Mouse (Mus musculus): ENCODE results near the gene Vgll4. TPM values are rescaled to one million over a fixed set of nuclear protein-coding genes. Genes with fewer than 3 reads are reported as not detected.

Gene Vgll4
- polyA plus RNA-seq, 1 experiment from 2014 or later: 35.6 TPM

DNA sequence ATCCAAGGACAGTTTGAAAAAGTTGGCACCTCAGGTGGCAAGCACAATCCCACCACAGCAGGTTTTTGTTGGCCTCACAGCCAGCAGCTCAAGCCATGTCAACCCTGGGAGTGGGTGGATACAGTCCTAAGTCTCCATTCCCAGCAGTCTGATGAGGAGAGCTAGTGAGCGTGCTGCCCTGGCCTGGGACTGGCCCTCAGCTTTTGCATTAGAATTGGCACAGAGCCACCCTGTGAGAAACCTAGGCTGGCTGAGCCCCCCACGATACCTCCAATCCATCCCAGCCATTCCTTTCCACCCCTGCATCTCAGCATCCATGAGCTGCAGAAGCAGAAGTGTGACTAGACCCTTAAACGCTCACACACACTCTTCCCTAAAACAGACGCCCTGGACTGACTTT, 67.9 kb downstream of the Vgll4 start:
- Histone ChIP-seq H3K4me2 (ENCODE audit: low read depth, low read length) (0 out of 2 replicates have a peak overlapping the region, but pooled peaks have one; percentile 12), H3K9ac (replicated peaks; ENCODE audit: low read depth, low read length) (no peak overlapping the region), H3K27me3 (ENCODE audit: control insufficient read depth, insufficient read depth, low read length) (no peaks in the 10 kb centered on the region), H3K36me3 (ENCODE audit: control insufficient read depth, insufficient read depth, low read length) (no peaks in the 10 kb centered on the region), H3K9me3 (ENCODE audit: control insufficient read depth, low read length) (no peaks in the 10 kb centered on the region), H3K4me1 (ENCODE audit: control insufficient read depth, insufficient read depth, low read length) (peaks cover 35% of the 10 kb centered on the region), H3K27ac (ENCODE audit: low read depth, low read length) (no peak overlapping the region), H3K4me3 (ENCODE audit: low read depth, low read length) (no peak overlapping the region)
- WGBS: 24% methylated on average over 4 of the region's 4 CpGs
- no peak for ATAC-seq (ENCODE audit: low read depth)

DNA sequence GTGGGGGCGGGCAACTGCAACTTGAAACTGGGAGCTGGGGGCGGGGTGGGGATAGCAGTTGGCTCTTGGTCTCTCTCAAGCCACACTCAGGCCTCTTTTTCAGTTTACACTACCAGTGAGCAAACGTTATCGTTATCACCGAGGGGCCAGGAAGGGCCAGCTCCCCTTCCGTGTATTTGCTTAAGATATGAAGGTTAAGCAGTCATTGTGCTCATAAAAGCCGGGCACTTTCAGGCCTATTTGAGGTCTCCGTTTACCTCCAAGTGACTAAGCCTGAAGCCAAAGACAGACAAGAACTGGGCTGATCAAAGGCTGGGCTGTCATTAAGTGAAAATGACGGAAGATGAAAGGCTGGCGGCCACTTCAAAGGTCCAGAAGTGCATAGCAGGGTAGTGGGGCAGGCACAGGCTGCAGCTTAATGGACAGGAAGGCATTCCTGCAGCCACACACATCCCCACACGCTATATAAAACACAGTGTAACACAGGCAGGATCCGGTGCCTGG, 68.4 kb downstream of the Vgll4 start:
- Histone ChIP-seq H3K27me3 (ENCODE audit: control insufficient read depth, insufficient read depth, low read length) (no peaks in the 10 kb centered on the region), H3K9me3 (ENCODE audit: control insufficient read depth, low read length) (no peaks in the 10 kb centered on the region), H3K4me3 (ENCODE audit: low read depth, low read length) (no peak overlapping the region), H3K9ac (replicated peaks; ENCODE audit: low read depth, low read length) (no peak overlapping the region), H3K4me2 (ENCODE audit: low read depth, low read length) (no peak overlapping the region), H3K27ac (ENCODE audit: low read depth, low read length) (no peak overlapping the region), H3K4me1 (ENCODE audit: control insufficient read depth, insufficient read depth, low read length) (peaks cover 35% of the 10 kb centered on the region), H3K36me3 (ENCODE audit: control insufficient read depth, insufficient read depth, low read length) (no peaks in the 10 kb centered on the region)
- WGBS: 9% methylated on average over 12 of the region's 12 CpGs
- ATAC-seq (ENCODE audit: low read depth): no peak

DNA sequence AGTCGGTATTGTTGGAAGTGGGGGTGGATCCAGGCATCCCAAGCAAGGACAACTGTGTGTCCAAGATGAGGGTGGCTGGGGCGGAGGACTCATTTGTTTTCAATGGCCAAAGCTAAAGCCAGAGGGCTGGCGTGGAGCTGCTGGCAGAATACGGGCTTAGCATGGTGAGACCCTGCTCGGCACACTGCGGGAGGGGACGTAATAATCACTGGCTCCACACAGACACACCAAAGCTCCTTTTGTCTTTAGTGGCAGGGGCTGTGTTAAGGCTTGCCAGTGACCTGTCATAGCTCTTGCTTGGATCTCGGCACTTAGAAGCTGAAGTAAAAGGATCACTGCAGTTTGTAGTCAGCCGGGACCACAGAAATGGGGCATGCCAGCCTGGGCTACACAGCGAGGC, 69.6 kb downstream of the Vgll4 start:
- 13% methylated on average over 10 of the region's 10 CpGs for WGBS
- Histone ChIP-seq H3K4me2 (ENCODE audit: low read depth, low read length) (peak overlapping the region; percentile 26), H3K27ac (ENCODE audit: low read depth, low read length) (peak overlapping the region; percentile 3), H3K36me3 (ENCODE audit: control insufficient read depth, insufficient read depth, low read length) (no peaks in the 10 kb centered on the region), H3K9me3 (ENCODE audit: control insufficient read depth, low read length) (no peaks in the 10 kb centered on the region), H3K4me3 (ENCODE audit: low read depth, low read length) (0 out of 2 replicates have a peak overlapping the region, but pooled peaks have one; percentile 8), H3K4me1 (ENCODE audit: control insufficient read depth, insufficient read depth, low read length) (peaks cover 29% of the 10 kb centered on the region), H3K9ac (replicated peaks; ENCODE audit: low read depth, low read length) (no peak overlapping the region), H3K27me3 (ENCODE audit: control insufficient read depth, insufficient read depth, low read length) (no peaks in the 10 kb centered on the region)
- ATAC-seq (ENCODE audit: low read depth): no peak

DNA sequence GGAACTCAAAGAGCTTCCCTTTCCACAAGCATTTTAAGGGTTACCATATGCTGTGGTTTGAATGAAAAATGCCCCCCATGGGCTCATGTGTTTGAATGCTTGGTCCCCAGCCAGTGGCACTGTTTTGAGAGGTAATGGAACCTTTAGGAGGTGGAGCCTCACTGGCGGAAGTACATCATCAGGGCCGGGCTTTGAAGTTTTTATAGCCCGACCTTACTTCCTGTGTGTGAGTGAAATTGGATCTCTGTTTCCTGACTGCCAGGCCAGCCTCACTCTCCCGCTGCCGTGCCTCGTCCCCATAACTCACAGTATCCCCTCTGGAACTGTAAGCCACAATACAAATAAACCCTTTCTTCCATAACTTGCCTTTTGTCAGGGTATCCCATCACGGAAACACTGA, 70.1 kb downstream of the Vgll4 start:
- H3K4me1 ChIP-seq (ENCODE audit: control insufficient read depth, insufficient read depth, low read length): peaks cover 29% of the 10 kb centered on the region

DNA sequence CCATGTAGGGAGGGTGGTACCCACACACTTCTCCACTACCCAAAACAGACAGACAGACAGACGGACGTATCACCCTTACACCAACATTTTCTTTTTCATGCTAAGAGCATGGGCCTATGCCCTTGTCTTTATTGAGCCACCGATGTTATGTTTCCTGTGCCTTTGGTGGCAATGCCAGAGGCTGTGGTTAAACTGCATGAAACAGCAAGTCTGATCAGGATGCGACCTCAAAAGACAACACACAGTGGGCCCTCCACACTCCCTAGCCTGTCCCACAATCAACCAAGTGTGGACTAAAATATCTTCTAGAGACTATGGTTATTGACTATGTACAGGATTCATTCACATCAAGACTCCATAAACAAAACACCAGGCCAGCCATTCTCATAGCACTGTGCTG, 70.8 kb downstream of the Vgll4 start:
- H3K36me3 ChIP-seq (ENCODE audit: control insufficient read depth, insufficient read depth, low read length): no peaks in the 10 kb centered on the region
- no peak overlapping the region for H3K27ac ChIP-seq (ENCODE audit: low read depth, low read length)
- no peak for ATAC-seq (ENCODE audit: low read depth)
- no peaks in the 10 kb centered on the region for H3K9me3 ChIP-seq (ENCODE audit: control insufficient read depth, low read length)
- no peaks in the 10 kb centered on the region for H3K27me3 ChIP-seq (ENCODE audit: control insufficient read depth, insufficient read depth, low read length)
- no peak overlapping the region for H3K4me3 ChIP-seq (ENCODE audit: low read depth, low read length)
- H3K4me2 ChIP-seq (ENCODE audit: low read depth, low read length): no peak overlapping the region
- H3K4me1 ChIP-seq (ENCODE audit: control insufficient read depth, insufficient read depth, low read length): peaks cover 31% of the 10 kb centered on the region
- WGBS: 96% methylated on average over 4 of the region's 4 CpGs
- H3K9ac ChIP-seq (replicated peaks; ENCODE audit: low read depth, low read length): no peak overlapping the region

More for the DNA sequence above, 70.1 kb downstream of the Vgll4 start:
- Histone ChIP-seq H3K9me3 (ENCODE audit: control insufficient read depth, low read length) (no peaks in the 10 kb centered on the region), H3K27me3 (ENCODE audit: control insufficient read depth, insufficient read depth, low read length) (no peaks in the 10 kb centered on the region), H3K27ac (ENCODE audit: low read depth, low read length) (peak overlapping the region; percentile 3), H3K4me2 (ENCODE audit: low read depth, low read length) (peak overlapping the region; percentile 26), H3K36me3 (ENCODE audit: control insufficient read depth, insufficient read depth, low read length) (no peaks in the 10 kb centered on the region), H3K9ac (replicated peaks; ENCODE audit: low read depth, low read length) (no peak overlapping the region), H3K4me3 (ENCODE audit: low read depth, low read length) (0 out of 2 replicates have a peak overlapping the region, but pooled peaks have one; percentile 8)
- 0 out of 2 replicates have a peak, but pooled peaks have one; percentile 23 for ATAC-seq (ENCODE audit: low read depth)
- WGBS: 21% methylated on average over 7 of the region's 7 CpGs

DNA sequence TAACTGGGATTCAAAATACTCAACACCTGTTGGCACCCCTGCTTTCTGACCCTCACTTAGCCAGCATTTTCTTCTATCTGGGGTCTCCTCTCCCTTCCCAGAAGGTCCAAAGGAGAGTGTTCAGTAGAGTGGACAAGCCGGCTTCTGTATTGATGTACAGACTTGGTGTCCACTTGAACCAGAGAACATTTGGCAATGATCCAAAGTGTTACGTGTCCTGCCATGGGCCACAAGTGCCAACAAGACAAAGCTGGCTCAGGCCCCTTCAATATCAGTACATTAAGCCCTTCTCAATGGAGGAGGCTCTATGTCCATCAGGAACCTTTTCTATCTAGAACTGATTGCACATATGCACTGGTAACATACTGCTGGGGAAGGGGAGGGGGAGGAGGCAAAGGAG, 73.5 kb downstream of the Vgll4 start:
- Histone ChIP-seq H3K27ac (ENCODE audit: low read depth, low read length) (no peak overlapping the region), H3K9ac (replicated peaks; ENCODE audit: low read depth, low read length) (no peak overlapping the region), H3K4me1 (ENCODE audit: control insufficient read depth, insufficient read depth, low read length) (peaks cover 30% of the 10 kb centered on the region; the same call in 1 of the 2 replicates), H3K4me2 (ENCODE audit: low read depth, low read length) (no peak overlapping the region), H3K36me3 (ENCODE audit: control insufficient read depth, insufficient read depth, low read length) (no peaks in the 10 kb centered on the region), H3K27me3 (ENCODE audit: control insufficient read depth, insufficient read depth, low read length) (no peaks in the 10 kb centered on the region), H3K4me3 (ENCODE audit: low read depth, low read length) (no peak overlapping the region), H3K9me3 (ENCODE audit: control insufficient read depth, low read length) (no peaks in the 10 kb centered on the region)
- no peak for ATAC-seq (ENCODE audit: low read depth)
- WGBS: 76% methylated on average over 2 of the region's 2 CpGs

DNA sequence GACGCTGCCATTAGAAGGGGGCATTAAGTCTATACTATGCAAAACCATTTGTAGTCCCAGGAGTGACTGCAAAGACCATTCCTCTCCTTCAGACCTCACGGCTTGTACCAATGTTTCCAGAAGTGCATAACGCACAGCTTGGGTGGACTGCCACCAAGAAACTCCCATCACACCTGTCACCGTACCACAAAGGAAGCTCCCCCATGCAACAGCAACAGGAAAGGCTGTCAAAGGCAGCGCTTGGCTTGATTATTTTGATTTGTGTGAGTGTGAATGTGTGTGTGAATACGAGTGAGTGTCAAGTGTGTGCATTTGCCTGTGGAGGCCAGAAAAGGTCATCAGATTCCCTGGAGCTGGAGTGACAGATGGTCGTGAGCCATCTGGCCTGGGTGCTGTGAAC, 74.6 kb downstream of the Vgll4 start:
- no peaks in the 10 kb centered on the region for H3K9me3 ChIP-seq (ENCODE audit: control insufficient read depth, low read length)
- H3K4me1 ChIP-seq (ENCODE audit: control insufficient read depth, insufficient read depth, low read length): peaks cover 29% of the 10 kb centered on the region; the same call in 1 of the 2 replicates
- no peak for ATAC-seq (ENCODE audit: low read depth)
- H3K27ac ChIP-seq (ENCODE audit: low read depth, low read length): no peak overlapping the region
- no peaks in the 10 kb centered on the region for H3K27me3 ChIP-seq (ENCODE audit: control insufficient read depth, insufficient read depth, low read length)
- WGBS: 94% methylated on average over 7 of the region's 7 CpGs
- no peak overlapping the region for H3K4me3 ChIP-seq (ENCODE audit: low read depth, low read length)
- no peaks in the 10 kb centered on the region for H3K36me3 ChIP-seq (ENCODE audit: control insufficient read depth, insufficient read depth, low read length)
- no peak overlapping the region for H3K4me2 ChIP-seq (ENCODE audit: low read depth, low read length)
- H3K9ac ChIP-seq (replicated peaks; ENCODE audit: low read depth, low read length): no peak overlapping the region

DNA sequence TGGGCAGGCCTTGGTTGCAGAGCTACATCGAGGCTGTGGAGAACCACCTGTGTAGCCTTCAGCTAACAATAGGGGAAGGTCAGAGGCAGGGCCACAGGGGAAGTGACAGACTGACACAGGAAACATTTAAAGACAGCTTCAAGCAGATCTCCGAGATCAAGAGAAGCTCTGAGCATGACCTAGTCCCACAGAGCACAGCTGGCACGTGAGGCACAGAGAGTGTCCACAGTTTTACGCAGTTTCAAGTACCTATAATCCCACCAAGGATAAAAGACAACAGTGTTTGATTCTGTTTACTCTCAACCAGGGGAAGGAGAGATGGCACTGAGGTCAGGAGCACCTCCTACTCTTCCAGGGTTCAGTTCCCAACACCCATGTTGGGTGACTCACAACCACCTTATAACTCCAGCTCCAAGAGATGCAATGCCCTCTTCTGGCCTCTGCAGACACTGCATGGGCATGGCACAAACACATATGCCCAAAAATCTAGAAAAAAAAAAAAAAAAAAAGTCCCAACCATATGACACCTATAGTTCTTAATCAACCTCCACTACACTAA, 75.2 kb downstream of the Vgll4 start:
- no peak for ATAC-seq (ENCODE audit: low read depth)
- Histone ChIP-seq H3K4me2 (ENCODE audit: low read depth, low read length) (no peak overlapping the region), H3K4me3 (ENCODE audit: low read depth, low read length) (no peak overlapping the region), H3K4me1 (ENCODE audit: control insufficient read depth, insufficient read depth, low read length) (peaks cover 23% of the 10 kb centered on the region; the same call in 1 of the 2 replicates), H3K27ac (ENCODE audit: low read depth, low read length) (no peak overlapping the region), H3K27me3 (ENCODE audit: control insufficient read depth, insufficient read depth, low read length) (no peaks in the 10 kb centered on the region), H3K36me3 (ENCODE audit: control insufficient read depth, insufficient read depth, low read length) (no peaks in the 10 kb centered on the region), H3K9me3 (ENCODE audit: control insufficient read depth, low read length) (no peaks in the 10 kb centered on the region), H3K9ac (replicated peaks; ENCODE audit: low read depth, low read length) (no peak overlapping the region)
- 85% methylated on average over 4 of the region's 4 CpGs for WGBS

DNA sequence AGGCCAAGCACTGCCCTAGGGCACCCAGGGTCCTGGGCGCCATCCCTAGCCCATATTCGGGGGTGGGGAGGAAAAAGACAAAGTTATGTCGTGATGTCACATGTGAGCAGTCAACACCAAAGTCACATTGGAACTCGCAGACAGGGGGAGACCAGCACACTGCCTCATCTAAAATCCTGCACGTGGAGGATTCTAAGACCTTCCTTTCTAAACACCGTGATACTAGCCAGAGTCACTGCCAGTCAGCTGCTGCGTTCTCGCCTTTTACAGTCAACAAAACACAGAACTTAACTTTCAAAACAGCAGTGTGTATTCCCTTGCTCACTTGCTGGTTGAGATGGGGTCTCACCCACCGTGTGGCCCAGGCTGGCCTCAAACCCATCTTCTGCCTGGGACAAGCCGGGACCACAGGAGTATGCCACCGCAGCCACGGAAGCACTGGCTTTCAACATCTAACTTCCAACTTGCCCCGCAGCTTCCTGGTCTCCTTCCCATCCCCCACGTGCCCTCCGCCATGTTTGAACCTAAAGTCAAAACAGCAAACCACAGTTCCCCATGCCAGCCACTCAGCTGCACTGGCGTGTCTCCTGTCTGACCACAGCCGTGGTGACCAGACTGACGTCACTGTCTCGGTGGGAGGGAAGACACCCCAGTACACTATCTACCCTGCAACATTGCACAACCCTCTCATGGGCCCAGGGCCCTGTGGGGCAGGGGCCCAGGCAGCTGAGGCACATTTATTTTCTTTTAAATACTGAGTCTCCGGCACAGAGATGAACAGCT, 76.2 kb downstream of the Vgll4 start:
- Histone ChIP-seq H3K36me3 (ENCODE audit: control insufficient read depth, insufficient read depth, low read length) (no peaks in the 10 kb centered on the region), H3K4me3 (ENCODE audit: low read depth, low read length) (no peak overlapping the region), H3K4me2 (ENCODE audit: low read depth, low read length) (no peak overlapping the region), H3K9ac (replicated peaks; ENCODE audit: low read depth, low read length) (no peak overlapping the region), H3K4me1 (ENCODE audit: control insufficient read depth, insufficient read depth, low read length) (peaks cover 30% of the 10 kb centered on the region), H3K27me3 (ENCODE audit: control insufficient read depth, insufficient read depth, low read length) (no peaks in the 10 kb centered on the region), H3K9me3 (ENCODE audit: control insufficient read depth, low read length) (no peaks in the 10 kb centered on the region), H3K27ac (ENCODE audit: low read depth, low read length) (no peak overlapping the region)
- no peak for ATAC-seq (ENCODE audit: low read depth)
- 74% methylated on average over 20 of the region's 20 CpGs for WGBS

Measured in neural tube, embryonic 14.5 days (tissue).